Mouse (Mus musculus) cortical plate, adult 2 months (tissue): ENCODE results near the gene Rab26. TPM values are rescaled to one million over a fixed set of nuclear protein-coding genes. Genes with fewer than 3 reads are reported as not detected.

Experiments
- H3K27ac ChIP-seq: fragments of 200-500 bp; 2 replicates; pipeline ENCODE4 v1.5.1; 2012; ENCODE audit warnings: low read length, control low read depth, inconsistent platforms; ENCODE audit not compliant: insufficient read depth
- H3K4me1 ChIP-seq: fragments of 200-500 bp; 2 replicates; pipeline ENCODE4 v1.6.1; 2011; ENCODE audit warnings: low read length; ENCODE audit not compliant: control insufficient read depth, insufficient read depth
- H3K4me3 ChIP-seq: fragments of 200-500 bp; 2 replicates; pipeline ENCODE4 v1.5.1; 2011; ENCODE audit warnings: mild to moderate bottlenecking, low read length, control low read depth; ENCODE audit not compliant: insufficient read depth
- CTCF ChIP-seq: fragments of 200-500 bp; IDR thresholded peaks from 2 replicates; pipeline ENCODE4 v1.5.1; 2011; ENCODE audit warnings: mild to moderate bottlenecking, control low read depth, low read length; ENCODE audit not compliant: insufficient read depth; ENCODE audit errors: extremely low read depth
- POLR2A ChIP-seq: fragments of 200-500 bp; IDR thresholded peaks from 2 replicates; pipeline ENCODE4 v1.6.1; 2011; ENCODE audit warnings: mild to moderate bottlenecking, low read length, control low read depth; ENCODE audit not compliant: insufficient read depth; ENCODE audit errors: extremely low read depth
- polyA plus RNA-seq: library from polyadenylated mRNA; depleted of rRNA; stranded (reverse); fragments of >200 nt; gene quantifications from 2 replicates; pipeline ENCODE4 v1.2.3, GENCODE M21; 2012

Rab26 gene
- polyA plus RNA-seq, 1 experiment = 97.3 TPM

DNA sequence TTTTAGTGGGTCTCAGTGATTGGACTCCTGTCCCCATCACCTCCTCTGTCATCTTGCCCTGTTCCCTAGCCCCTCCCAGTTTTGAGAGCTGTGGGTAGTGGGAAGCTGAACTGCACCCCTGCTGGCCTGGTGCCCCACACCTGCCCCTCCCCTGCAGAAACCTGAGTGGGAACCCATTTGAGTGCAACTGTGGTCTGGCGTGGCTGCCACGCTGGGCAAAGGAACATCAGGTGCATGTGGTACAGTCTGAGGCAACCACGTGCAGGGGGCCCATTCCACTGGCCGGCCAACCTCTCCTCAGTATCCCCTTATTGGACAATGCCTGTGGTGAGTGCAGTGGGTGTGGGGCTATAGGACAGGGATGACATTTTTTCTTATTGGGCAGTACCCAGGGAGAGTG lies 30.4 kb upstream of the Rab26 start:
- TF ChIP-seq CTCF (no peak), POLR2A (no peak)
- H3K4me3 ChIP-seq = no peak overlapping the region
- H3K27ac ChIP-seq = no peak overlapping the region
- peaks cover 3% of the 10 kb centered on the region for H3K4me1 ChIP-seq

DNA sequence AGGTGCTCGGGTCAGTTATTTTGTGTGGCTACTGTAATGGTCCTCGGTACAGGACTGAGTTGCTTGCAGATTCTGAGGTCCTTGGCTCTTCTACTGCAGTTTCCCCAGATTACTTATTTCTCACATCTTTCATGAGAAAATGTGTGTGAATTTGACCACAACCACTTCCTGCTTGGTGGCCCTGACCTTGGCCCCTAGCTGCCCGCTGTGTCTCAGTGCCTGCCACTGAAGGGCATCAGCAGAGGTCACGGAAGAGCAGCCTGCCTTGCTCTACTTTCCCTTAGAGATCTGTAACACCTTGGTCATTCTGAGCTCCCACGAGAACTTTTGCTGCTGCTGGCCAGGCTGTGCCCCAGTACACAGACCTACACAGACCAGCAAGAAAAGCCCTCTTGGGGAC lies 29.6 kb upstream of the Rab26 start:
- Histone ChIP-seq H3K4me1 (peaks cover 6% of the 10 kb centered on the region), H3K4me3 (no peak overlapping the region), H3K27ac (no peak overlapping the region)
- no peak for TF ChIP-seq POLR2A
- no peak for TF ChIP-seq CTCF

DNA sequence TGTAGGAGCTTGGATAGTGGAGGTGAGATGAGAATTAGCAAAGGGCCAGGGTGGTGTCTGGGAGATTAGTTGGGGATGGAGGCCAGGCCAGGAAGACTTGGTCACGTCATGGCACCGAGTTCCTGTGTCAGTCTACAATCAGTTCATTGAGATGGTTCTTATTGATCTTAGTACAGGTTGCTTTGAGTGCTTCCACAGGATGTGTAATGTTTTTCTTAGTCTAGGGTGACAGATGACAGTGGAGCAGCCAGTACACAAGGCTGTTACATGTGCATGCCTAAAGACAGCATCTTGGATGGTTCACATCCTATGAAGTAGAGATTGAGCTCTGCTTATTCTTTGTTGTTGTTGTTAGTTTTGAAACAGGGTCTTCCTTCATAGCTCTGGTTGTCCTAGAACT lies 27.6 kb upstream of the Rab26 start:
- Histone ChIP-seq H3K27ac (no peak overlapping the region), H3K4me1 (peaks cover 12% of the 10 kb centered on the region), H3K4me3 (no peak overlapping the region)
- no peak for TF ChIP-seq CTCF
- TF ChIP-seq POLR2A = no peak

- Histone ChIP-seq H3K27ac (no peak overlapping the region), H3K4me3 (no peak overlapping the region), H3K4me1 (peaks cover 12% of the 10 kb centered on the region)
- TF ChIP-seq POLR2A (no peak), CTCF (no peak)
Observed at GRCm38 (mm10) chr17:24560301-24561028, 26.5 kb upstream of the Rab26 start.

- Histone ChIP-seq H3K27ac (peak overlapping the region; percentile 97), H3K4me1 (peaks cover 15% of the 10 kb centered on the region)
- TF ChIP-seq CTCF (no peak), POLR2A (no peak)
Observed at GRCm38 (mm10) chr17:24559146-24559545, 25.1 kb upstream of the Rab26 start.

DNA sequence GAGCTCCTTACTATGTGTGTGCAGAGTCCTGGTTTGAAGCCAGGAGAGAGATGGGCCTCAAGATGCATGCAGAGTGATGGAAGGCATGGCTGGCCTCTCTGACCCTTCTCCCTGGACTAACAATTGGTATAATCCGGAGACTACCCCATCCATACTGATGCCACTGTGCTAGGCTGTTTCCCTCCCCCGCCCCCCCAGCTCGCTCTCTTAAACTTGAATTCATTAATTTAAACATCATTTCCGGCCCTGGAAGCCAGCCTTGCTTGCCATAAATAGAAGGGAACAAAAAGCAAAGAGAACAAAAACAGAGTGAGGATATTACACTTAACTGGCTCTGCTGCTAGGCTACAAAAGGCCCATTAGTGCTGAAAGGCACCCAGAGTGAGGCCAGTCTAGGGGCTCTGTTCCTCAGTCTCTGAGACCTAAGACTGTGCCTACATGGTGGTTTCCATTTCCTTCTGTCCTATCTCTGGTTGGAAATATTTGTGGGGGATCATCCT lies 24.6 kb upstream of the Rab26 start:
- no peak for TF ChIP-seq CTCF
- no peak for TF ChIP-seq POLR2A
- H3K4me1 ChIP-seq = peaks cover 15% of the 10 kb centered on the region
- H3K4me3 ChIP-seq = no peak overlapping the region
- H3K27ac ChIP-seq = peak overlapping the region; percentile 8; the same call in 1 of the 2 replicates

More at GRCm38 (mm10) chr17:24559146-24559545, 25.1 kb upstream of the Rab26 start:
- H3K4me3 ChIP-seq = no peak overlapping the region

DNA sequence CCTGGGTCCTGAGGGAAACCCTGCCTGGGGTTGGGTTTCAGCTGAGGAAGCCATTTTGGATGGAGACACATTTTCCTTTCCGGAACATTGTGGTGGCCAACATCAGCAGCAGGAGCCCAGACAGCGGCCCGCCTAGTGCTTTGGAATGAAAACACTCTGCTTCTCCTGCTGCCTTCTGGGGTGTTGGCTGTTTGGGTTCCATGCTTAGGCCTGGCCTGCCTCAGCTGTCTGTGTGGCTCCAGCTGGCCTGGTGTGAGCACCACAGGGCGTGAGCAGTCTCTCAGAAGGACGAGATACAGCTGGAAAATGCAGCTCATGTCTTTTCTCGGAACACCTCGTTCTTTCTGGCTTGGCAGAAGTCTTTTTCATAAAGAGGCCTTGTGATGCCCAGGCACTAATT lies 23.1 kb upstream of the Rab26 start:
- Histone ChIP-seq H3K27ac (no peak overlapping the region), H3K4me3 (no peak overlapping the region), H3K4me1 (peaks cover 20% of the 10 kb centered on the region)
- TF ChIP-seq CTCF (no peak), POLR2A (no peak)

DNA sequence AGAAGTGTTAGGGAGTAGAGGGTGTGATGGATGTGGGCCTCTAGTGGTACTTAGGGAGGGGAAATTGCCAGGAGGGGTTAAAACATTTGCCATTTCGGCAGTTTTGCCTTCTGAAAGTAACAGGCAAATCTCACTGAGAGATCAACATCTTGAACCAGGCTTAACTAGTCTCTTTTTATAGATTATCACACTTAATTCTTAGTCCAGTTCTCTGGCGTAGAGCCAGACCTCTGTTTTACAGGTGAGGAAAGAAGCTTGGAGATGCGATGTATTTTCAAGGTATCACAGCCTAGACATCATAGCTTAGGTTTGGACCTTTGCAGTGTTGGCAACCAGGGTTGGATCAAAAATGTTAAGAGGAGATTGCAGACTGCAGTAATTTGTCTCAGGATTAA lies 17.0 kb upstream of the Rab26 start:
- TF ChIP-seq CTCF (no peak), POLR2A (no peak)
- Histone ChIP-seq H3K27ac (no peak overlapping the region), H3K4me3 (peak overlapping the region; percentile 97), H3K4me1 (peaks cover 9% of the 10 kb centered on the region)

- Histone ChIP-seq H3K27ac (peak overlapping the region; percentile 99), H3K4me1 (peaks cover 9% of the 10 kb centered on the region), H3K4me3 (peak overlapping the region; percentile 97)
- TF ChIP-seq CTCF (no peak), POLR2A (peak; percentile 20; the same call in 1 of the 2 replicates)
Observed at GRCm38 (mm10) chr17:24550416-24551049, 16.5 kb upstream of the Rab26 start.
